13 mouse cellular contexts compared by ENCODE assay signal in genomic region chr13:94132187-94132995, GRCm38 (mm10).
DNase-seq lines count a peak whose midpoint lies in the region; ATAC-seq and TF ChIP-seq lines count a peak whose summit lies in the region.
"Had no signal": no experiment of that assay in that cellular context is flagged by ENCODE, and none has a peak within 500 bp of the region (broad histone marks: within the 10 kb centered on the region; RNA-seq: fewer than 3 reads in every experiment).

No protein-coding gene starts in this region.

- TF ChIP-seq EP300 in ES-Bruce4 (IDR thresholded peaks at IDR 0.05; ENCODE audit: insufficient read depth, low read depth, low read length): peak; percentile 57; the same call in 1 of the 2 replicates

- no peaks in the 10 kb centered on the region for H3K27me3 ChIP-seq in ES-Bruce4 (ENCODE audit: control insufficient read depth, insufficient read depth, low read length, poor library complexity, severe bottlenecking)
- no peaks in the 10 kb centered on the region for H3K27me3 ChIP-seq in limb, embryonic 15.5 days
- no peaks in the 10 kb centered on the region for H3K27me3 ChIP-seq in midbrain, embryonic 13.5 days

- H3K9me3 ChIP-seq in ES-Bruce4 (replicated peaks; ENCODE audit: control insufficient read depth, insufficient read depth, low read length, poor library complexity, severe bottlenecking): no peaks in the 10 kb centered on the region
- H3K9me3 ChIP-seq in limb, embryonic 15.5 days: no peaks in the 10 kb centered on the region
- H3K9me3 ChIP-seq in midbrain, embryonic 13.5 days: no peaks in the 10 kb centered on the region
- H3K9me3 ChIP-seq: forebrain, embryonic 10.5 days; hindbrain, embryonic 12.5 days had no signal

- H3K9ac ChIP-seq in ES-Bruce4 (ENCODE audit: low read depth, poor library complexity, severe bottlenecking): no peak overlapping the region
- no peak overlapping the region for H3K9ac ChIP-seq in limb, embryonic 15.5 days
- H3K9ac ChIP-seq in midbrain, embryonic 13.5 days (replicated peaks): no peak overlapping the region
- H3K9ac ChIP-seq: hindbrain, embryonic 12.5 days had no signal

- no peak for ATAC-seq in limb, embryonic 15.5 days (ENCODE audit: insufficient number of reproducible peaks, low FRiP score, low TSS enrichment, low read depth)
- ATAC-seq in midbrain, embryonic 13.5 days: no peak
- ATAC-seq: activated CD4-positive, CD25-positive, alpha-beta regulatory T cell, adult 4 months; CD4-positive, CD25-positive, alpha-beta regulatory T cell, adult 4 months had no signal

- peak; percentile 47 for DNase-seq in gastrocnemius, postnatal 25 days
- DNase-seq in gastrocnemius, postnatal 14 days: no peak
- DNase-seq in fibroblast of lung, adult 2 months (ENCODE audit: low read depth): peak; percentile 87
- DNase-seq in cerebellum, adult 18-20 months: no peak
- no peak for DNase-seq in ovary, postnatal 10 days (ENCODE audit: low spot score)
- DNase-seq: cerebellum, postnatal 36 days had no signal

- no peak overlapping the region for H3K27ac ChIP-seq in ES-Bruce4 (ENCODE audit: insufficient read depth, low read length)
- H3K27ac ChIP-seq in limb, embryonic 15.5 days: 0 out of 2 replicates have a peak overlapping the region, but pooled peaks have one; percentile 22
- H3K27ac ChIP-seq in midbrain, embryonic 13.5 days: no peak overlapping the region
- H3K27ac ChIP-seq: forebrain, embryonic 10.5 days; hindbrain, embryonic 12.5 days had no signal

- TF ChIP-seq POLR2A in ES-Bruce4 (IDR thresholded peaks at IDR 0.05; ENCODE audit: insufficient read depth, low read length): no peak

- no peak overlapping the region for H3K4me3 ChIP-seq in ES-Bruce4 (ENCODE audit: low read depth, low read length)
- H3K4me3 ChIP-seq in limb, embryonic 15.5 days: no peak overlapping the region
- no peak overlapping the region for H3K4me3 ChIP-seq in midbrain, embryonic 13.5 days (replicated peaks)
- H3K4me3 ChIP-seq: forebrain, embryonic 10.5 days; hindbrain, embryonic 12.5 days had no signal

- WGBS in limb, embryonic 15.5 days: 64% methylated on average over 13 of the region's 13 CpGs
- WGBS in midbrain, embryonic 13.5 days: 63% methylated on average over 13 of the region's 13 CpGs

- H3K4me1 ChIP-seq in ES-Bruce4 (ENCODE audit: control insufficient read depth, insufficient read depth, low read length): no peaks in the 10 kb centered on the region
- peaks cover 42% of the 10 kb centered on the region for H3K4me1 ChIP-seq in limb, embryonic 15.5 days
- H3K4me1 ChIP-seq in midbrain, embryonic 13.5 days (replicated peaks): peaks cover 13% of the 10 kb centered on the region; the same call in 1 of the 2 replicates

- intact Hi-C loops in gastrocnemius, postnatal 14 days (cut with DNase I; ENCODE audit: low total_unique reads): no loop called here

- no peaks in the 10 kb centered on the region for H3K36me3 ChIP-seq in ES-Bruce4 (ENCODE audit: control insufficient read depth, insufficient read depth, low read length, poor library complexity, severe bottlenecking)
- no peaks in the 10 kb centered on the region for H3K36me3 ChIP-seq in limb, embryonic 15.5 days
- H3K36me3 ChIP-seq in midbrain, embryonic 13.5 days: no peaks in the 10 kb centered on the region
- H3K36me3 ChIP-seq: forebrain, embryonic 10.5 days; hindbrain, embryonic 12.5 days had no signal

- TF ChIP-seq CTCF in ES-Bruce4 (IDR thresholded peaks at IDR 0.05; ENCODE audit: low read depth, low read length): no peak

- H3K4me2 ChIP-seq in limb, embryonic 15.5 days: no peak overlapping the region
- H3K4me2 ChIP-seq in midbrain, embryonic 13.5 days (replicated peaks): no peak overlapping the region
- H3K4me2 ChIP-seq: hindbrain, embryonic 12.5 days had no signal

Comparison
In these comparisons a context has a peak if more than half of its experiments do, and no peak if none do; other contexts are left out.
1. DNase-seq: peak in gastrocnemius, postnatal 25 days (single experiment) and fibroblast of lung, adult 2 months (single experiment); none in gastrocnemius, postnatal 14 days (single experiment), cerebellum, adult 18-20 months (0 of 2) and ovary, postnatal 10 days (single experiment).